Mouse (Mus musculus): Measurements from ENCODE around the gene Ar. TPM values are rescaled to one million over a fixed set of nuclear protein-coding genes. Genes with fewer than 3 reads are reported as not detected.

Gene Ar
- polyA plus RNA-seq, 1 experiment from 2014 or later: 0.62 TPM

GRCm38 (mm10) chrX:98271361-98271760, 122.8 kb downstream of the Ar start:
- H3K9me3 ChIP-seq: no peaks in the 10 kb centered on the region
- no peaks in the 10 kb centered on the region for H3K4me1 ChIP-seq
- no peak for ATAC-seq (ENCODE audit: low FRiP score, low read depth)
- no peaks in the 10 kb centered on the region for H3K27me3 ChIP-seq
- no peak overlapping the region for H3K4me2 ChIP-seq (replicated peaks)
- H3K4me3 ChIP-seq: no peak overlapping the region
- H3K9ac ChIP-seq: no peak overlapping the region
- H3K27ac ChIP-seq: no peak overlapping the region
- no peaks in the 10 kb centered on the region for H3K36me3 ChIP-seq

- Histone ChIP-seq H3K9ac (no peak overlapping the region), H3K9me3 (no peaks in the 10 kb centered on the region), H3K36me3 (no peaks in the 10 kb centered on the region), H3K4me2 (replicated peaks) (no peak overlapping the region), H3K27me3 (peaks cover 4% of the 10 kb centered on the region; the same call in 1 of the 2 replicates), H3K4me3 (no peak overlapping the region), H3K4me1 (no peaks in the 10 kb centered on the region), H3K27ac (no peak overlapping the region)
- 47% methylated on average over 1 of the region's 1 CpGs for WGBS
- ATAC-seq (ENCODE audit: low FRiP score, low read depth): no peak
Measured at GRCm38 (mm10) chrX:98291763-98292162, 143.2 kb downstream of the Ar start.

- H3K9me3 ChIP-seq: no peaks in the 10 kb centered on the region
- H3K4me2 ChIP-seq (replicated peaks): no peak overlapping the region
- no peak overlapping the region for H3K4me3 ChIP-seq
- no peaks in the 10 kb centered on the region for H3K4me1 ChIP-seq
- H3K36me3 ChIP-seq: no peaks in the 10 kb centered on the region
- H3K27me3 ChIP-seq: peaks cover 9% of the 10 kb centered on the region; the same call in 1 of the 2 replicates
- no peak overlapping the region for H3K9ac ChIP-seq
- 63% methylated on average over 4 of the region's 4 CpGs for WGBS
- H3K27ac ChIP-seq: no peak overlapping the region
- ATAC-seq (ENCODE audit: low FRiP score, low read depth): no peak
Measured at GRCm38 (mm10) chrX:98300685-98301084, 152.1 kb downstream of the Ar start.

GRCm38 (mm10) chrX:98301924-98302323, 153.4 kb downstream of the Ar start:
- H3K9me3 ChIP-seq: no peaks in the 10 kb centered on the region
- no peak overlapping the region for H3K4me3 ChIP-seq
- WGBS: 76% methylated on average over 2 of the region's 2 CpGs
- peaks cover 6% of the 10 kb centered on the region; the same call in 1 of the 2 replicates for H3K27me3 ChIP-seq
- no peaks in the 10 kb centered on the region for H3K4me1 ChIP-seq
- H3K9ac ChIP-seq: no peak overlapping the region
- no peak overlapping the region for H3K27ac ChIP-seq
- no peak for ATAC-seq (ENCODE audit: low FRiP score, low read depth)
- H3K4me2 ChIP-seq (replicated peaks): no peak overlapping the region
- no peaks in the 10 kb centered on the region for H3K36me3 ChIP-seq

- peaks cover 20% of the 10 kb centered on the region; the same call in 1 of the 2 replicates for H3K27me3 ChIP-seq
- H3K9me3 ChIP-seq: no peaks in the 10 kb centered on the region
- no peak overlapping the region for H3K9ac ChIP-seq
- no peaks in the 10 kb centered on the region for H3K4me1 ChIP-seq
- H3K4me2 ChIP-seq (replicated peaks): no peak overlapping the region
- WGBS: 86% methylated on average over 3 of the region's 3 CpGs
- H3K27ac ChIP-seq: no peak overlapping the region
- no peak overlapping the region for H3K4me3 ChIP-seq
- no peak for ATAC-seq (ENCODE audit: low FRiP score, low read depth)
- H3K36me3 ChIP-seq: no peaks in the 10 kb centered on the region
Measured at GRCm38 (mm10) chrX:98315961-98316360, 167.4 kb downstream of the Ar start.

GRCm38 (mm10) chrX:98317483-98317882, 168.9 kb downstream of the Ar start:
- Histone ChIP-seq H3K4me1 (no peaks in the 10 kb centered on the region), H3K9me3 (no peaks in the 10 kb centered on the region), H3K36me3 (no peaks in the 10 kb centered on the region), H3K27me3 (peaks cover 23% of the 10 kb centered on the region; the same call in 1 of the 2 replicates), H3K27ac (no peak overlapping the region), H3K9ac (no peak overlapping the region), H3K4me2 (replicated peaks) (no peak overlapping the region), H3K4me3 (no peak overlapping the region)
- no peak for ATAC-seq (ENCODE audit: low FRiP score, low read depth)

- H3K4me1 ChIP-seq: no peaks in the 10 kb centered on the region
- 0 out of 2 replicates have a peak, but pooled peaks cover 12% of the 10 kb centered on the region for H3K27me3 ChIP-seq
- H3K27ac ChIP-seq: no peak overlapping the region
- H3K4me2 ChIP-seq (replicated peaks): no peak overlapping the region
- ATAC-seq (ENCODE audit: low FRiP score, low read depth): no peak
- H3K4me3 ChIP-seq: no peak overlapping the region
- no peak overlapping the region for H3K9ac ChIP-seq
- 90% methylated on average over 2 of the region's 2 CpGs for WGBS
- no peaks in the 10 kb centered on the region for H3K9me3 ChIP-seq
- H3K36me3 ChIP-seq: no peaks in the 10 kb centered on the region
Measured at GRCm38 (mm10) chrX:98323105-98323504, 174.5 kb downstream of the Ar start.

- no peak for ATAC-seq (ENCODE audit: low FRiP score, low read depth)
- Histone ChIP-seq H3K9me3 (no peaks in the 10 kb centered on the region), H3K4me3 (no peak overlapping the region), H3K4me1 (no peaks in the 10 kb centered on the region), H3K27ac (no peak overlapping the region), H3K4me2 (replicated peaks) (no peak overlapping the region), H3K9ac (no peak overlapping the region), H3K36me3 (no peaks in the 10 kb centered on the region), H3K27me3 (no peaks in the 10 kb centered on the region)
- 32% methylated on average over 1 of the region's 1 CpGs for WGBS
Measured at GRCm38 (mm10) chrX:98347481-98347880, 198.9 kb downstream of the Ar start.

- Histone ChIP-seq H3K9ac (no peak overlapping the region), H3K4me1 (no peaks in the 10 kb centered on the region), H3K27me3 (no peaks in the 10 kb centered on the region), H3K4me3 (no peak overlapping the region), H3K27ac (no peak overlapping the region), H3K9me3 (no peaks in the 10 kb centered on the region), H3K36me3 (no peaks in the 10 kb centered on the region), H3K4me2 (replicated peaks) (no peak overlapping the region)
- ATAC-seq (ENCODE audit: low FRiP score, low read depth): no peak
- 44% methylated on average over 4 of the region's 4 CpGs for WGBS
Measured at GRCm38 (mm10) chrX:98348036-98348435, 199.5 kb downstream of the Ar start.
